Mouse (Mus musculus): ENCODE data around the gene Pet100.

DNA sequence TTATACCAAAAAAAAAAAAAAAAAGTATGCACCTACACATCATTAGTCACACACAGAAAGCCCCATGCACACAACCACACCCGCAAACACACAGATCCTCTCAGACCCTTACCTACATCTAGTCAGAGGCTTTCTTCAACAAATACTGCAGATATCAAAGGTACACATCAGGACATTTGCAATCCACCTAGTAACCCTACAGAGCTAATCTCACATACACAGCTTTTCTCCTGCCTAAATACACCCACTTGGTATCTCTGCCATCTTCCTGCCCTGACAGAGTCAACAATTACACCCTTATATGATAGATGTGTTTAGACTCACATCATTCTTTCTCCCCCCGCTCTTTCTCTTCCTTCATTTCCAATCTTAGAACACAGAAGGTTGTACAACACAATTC, 34.9 kb upstream of the Pet100 start:
- TF ChIP-seq POLR2AphosphoS2 (IDR thresholded peaks at IDR 0.05; ENCODE audit: insufficient read length, low read depth) = no peak
- no peak for TF ChIP-seq MYOG (IDR thresholded peaks at IDR 0.05; ENCODE audit: control insufficient read depth in 1 of 3, insufficient read depth in 1 of 3, insufficient read length in 2 of 3, low read depth in 2 of 3)
